Mouse (Mus musculus): Measurements from ENCODE around the gene Vmn1r17. TPM values are rescaled to one million over a fixed set of nuclear protein-coding genes. Genes with fewer than 3 reads are reported as not detected.
"Not testable (repeated sequence)": the region's sequence is repeated elsewhere in the genome, so short reads cannot be mapped to it uniquely, and the experiment has no call there.

The Vmn1r17 gene
- total RNA-seq (2012; rRNA removed) (not detected in 2 replicates), polyA plus RNA-seq (2012; ENCODE audit: insufficient read depth in 1 of 2, insufficient read length in 2 of 2, low read depth in 1 of 2, low replicate concordance in 2 of 2, missing spikeins in 1 of 2) (not detected)

DNA sequence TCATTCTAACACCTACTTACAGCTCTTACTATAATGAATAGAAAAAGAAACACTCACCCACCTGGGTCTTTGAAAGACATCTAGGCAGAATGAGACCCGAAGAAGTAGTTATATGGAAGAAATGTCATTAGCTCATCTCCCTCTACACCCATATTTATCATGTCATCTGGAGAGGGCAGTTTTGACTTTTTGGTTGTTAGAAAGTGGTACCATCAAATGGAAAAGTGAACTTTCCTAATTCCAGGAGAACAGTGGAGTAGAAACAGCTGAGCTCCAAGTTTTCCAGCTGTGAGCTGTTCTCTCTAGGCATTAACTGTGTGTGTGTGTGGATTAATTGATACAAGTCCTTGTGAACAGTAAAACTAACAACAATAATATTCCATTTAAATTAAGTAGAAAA is at the start of gene Vmn1r17:
TSS of gene Vmn1r17 (minus strand) at position 101 of the 400 bp plus-strand sequence.
- DNase-seq (ENCODE audit: low read depth, low spot score) = no peak
- no peak for TF ChIP-seq MYC (IDR thresholded peaks at IDR 0.05; ENCODE audit: low read depth, low read length)
- TF ChIP-seq POLR2A (IDR thresholded peaks at IDR 0.05; ENCODE audit: control insufficient read depth in 1 of 2, insufficient read depth in 1 of 2, low read depth in 1 of 2, low read length in 2 of 2, poor library complexity in 1 of 2) = no peak
- TF ChIP-seq MAZ (IDR thresholded peaks at IDR 0.05; ENCODE audit: low read depth, low read length) = no peak
- TF ChIP-seq RAD21 (IDR thresholded peaks at IDR 0.05; ENCODE audit: low read depth, low read length) = no peak
- TF ChIP-seq POLR2AphosphoS5 (IDR thresholded peaks at IDR 0.05; ENCODE audit: borderline replicate concordance, low read depth, low read length) = no peak
- TF ChIP-seq NRF1 (IDR thresholded peaks at IDR 0.05; ENCODE audit: insufficient read depth, low read depth, low read length, poor library complexity, severe bottlenecking) = no peak
- no peaks in the 10 kb centered on the region for H3K4me1 ChIP-seq (ENCODE audit: control insufficient read depth in 1 of 2, insufficient read depth in 2 of 2, low read length in 2 of 2)
- H3K36me3 ChIP-seq (ENCODE audit: control insufficient read depth in 1 of 2, insufficient read depth in 2 of 2, low read length in 2 of 2) = no peaks in the 10 kb centered on the region
- H3K27me3 ChIP-seq (ENCODE audit: control insufficient read depth in 1 of 2, insufficient read depth in 2 of 2, low read length in 2 of 2) = no peaks in the 10 kb centered on the region
- H3K9me3 ChIP-seq (replicated peaks; ENCODE audit: insufficient read depth, low read length) = no peaks in the 10 kb centered on the region
- no peak within 1 kb of the TSS for H3K9ac ChIP-seq (ENCODE audit: control insufficient read depth, low read depth, low read length, poor library complexity, severe bottlenecking)
- no peak within 1 kb of the TSS for H3K27ac ChIP-seq (ENCODE audit: control insufficient read depth, low read depth, low read length)
- H3K79me2 ChIP-seq (ENCODE audit: control insufficient read depth, insufficient read depth, low read length, poor library complexity) = no peaks in the 10 kb centered on the region
- no peak within 1 kb of the TSS for H3K4me3 ChIP-seq (ENCODE audit: control insufficient read depth in 1 of 2, insufficient read depth in 1 of 2, low read depth in 2 of 2, low read length in 2 of 2)

- not testable (repeated sequence) for H3K9me3 ChIP-seq (replicated peaks; ENCODE audit: insufficient read depth, low read length); H3K4me1 ChIP-seq (ENCODE audit: control insufficient read depth in 1 of 2, insufficient read depth in 2 of 2, low read length in 2 of 2); H3K36me3 ChIP-seq (ENCODE audit: control insufficient read depth in 1 of 2, insufficient read depth in 2 of 2, low read length in 2 of 2); H3K27ac ChIP-seq (ENCODE audit: control insufficient read depth, low read depth, low read length); H3K27me3 ChIP-seq (ENCODE audit: control insufficient read depth in 1 of 2, insufficient read depth in 2 of 2, low read length in 2 of 2); H3K9ac ChIP-seq (ENCODE audit: control insufficient read depth, low read depth, low read length, poor library complexity, severe bottlenecking); H3K4me3 ChIP-seq (ENCODE audit: control insufficient read depth in 1 of 2, insufficient read depth in 1 of 2, low read depth in 2 of 2, low read length in 2 of 2); H3K79me2 ChIP-seq (ENCODE audit: control insufficient read depth, insufficient read depth, low read length, poor library complexity); DNase-seq (ENCODE audit: low read depth, low spot score)
Observed at GRCm38 (mm10) chr6:57403480-57403879, 40.0 kb upstream of the Vmn1r17 start, which contains the start of gene Vmn1r19. Gene Vmn1r19 (plus strand): TSS chr6:57403780.

DNA sequence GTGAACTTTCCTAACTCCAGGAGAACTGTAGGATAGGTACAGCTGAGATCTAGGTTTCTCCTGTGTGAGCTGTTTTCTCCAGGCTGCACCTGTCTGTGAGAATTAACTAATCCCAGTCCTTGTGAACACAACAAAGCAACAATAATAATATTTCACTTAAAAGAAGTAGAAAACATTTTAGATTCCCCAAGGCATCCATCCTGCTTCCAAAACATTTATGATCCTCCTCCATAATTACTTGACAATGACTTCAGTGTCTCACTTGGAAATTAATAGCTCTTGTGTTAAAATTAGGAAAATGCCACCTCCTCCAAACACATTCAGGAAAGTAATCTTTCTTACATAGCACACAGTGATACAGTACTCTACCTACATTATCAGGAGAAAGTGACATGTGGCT is 32.2 kb upstream of the Vmn1r17 start, which contains the start of gene Vmn1r18:
TSS of gene Vmn1r18 (minus strand) at position 101 of the 400 bp plus-strand sequence.
- H3K4me1 ChIP-seq (ENCODE audit: control insufficient read depth in 1 of 2, insufficient read depth in 2 of 2, low read length in 2 of 2) = no peaks in the 10 kb centered on the region
- TF ChIP-seq BHLHE40 (IDR thresholded peaks at IDR 0.05; ENCODE audit: borderline replicate concordance, low read depth, low read length) (no peak), POLR2A (IDR thresholded peaks at IDR 0.05; ENCODE audit: control insufficient read depth in 1 of 2, insufficient read depth in 1 of 2, low read depth in 1 of 2, low read length in 2 of 2, poor library complexity in 1 of 2) (no peak)
- H3K79me2 ChIP-seq (ENCODE audit: control insufficient read depth, insufficient read depth, low read length, poor library complexity) = no peaks in the 10 kb centered on the region
- H3K9ac ChIP-seq (ENCODE audit: control insufficient read depth, low read depth, low read length, poor library complexity, severe bottlenecking) = no peak within 1 kb of the TSS
- H3K4me3 ChIP-seq (ENCODE audit: control insufficient read depth in 1 of 2, insufficient read depth in 1 of 2, low read depth in 2 of 2, low read length in 2 of 2) = no peak within 1 kb of the TSS
- no peak for DNase-seq (ENCODE audit: low read depth, low spot score)
- no peaks in the 10 kb centered on the region for H3K9me3 ChIP-seq (replicated peaks; ENCODE audit: insufficient read depth, low read length)
- H3K27me3 ChIP-seq (ENCODE audit: control insufficient read depth in 1 of 2, insufficient read depth in 2 of 2, low read length in 2 of 2) = no peaks in the 10 kb centered on the region
- H3K36me3 ChIP-seq (ENCODE audit: control insufficient read depth in 1 of 2, insufficient read depth in 2 of 2, low read length in 2 of 2) = no peaks in the 10 kb centered on the region
- H3K27ac ChIP-seq (ENCODE audit: control insufficient read depth, low read depth, low read length) = no peak within 1 kb of the TSS

- no peak for TF ChIP-seq TAL1 (IDR thresholded peaks at IDR 0.05; ENCODE audit: low read length)
- TF ChIP-seq POLR2A (IDR thresholded peaks at IDR 0.05; ENCODE audit: control insufficient read depth in 1 of 2, insufficient read depth in 1 of 2, low read depth in 1 of 2, low read length in 2 of 2, poor library complexity in 1 of 2) = no peak
- no peak for TF ChIP-seq NRF1 (IDR thresholded peaks at IDR 0.05; ENCODE audit: insufficient read depth, low read depth, low read length, poor library complexity, severe bottlenecking)
- no peak for TF ChIP-seq USF2 (IDR thresholded peaks at IDR 0.05; ENCODE audit: borderline replicate concordance in 1 of 2, insufficient read depth in 1 of 2, low read depth in 1 of 2, low read length in 2 of 2)
- no peak for TF ChIP-seq ELF1 (IDR thresholded peaks at IDR 0.05; ENCODE audit: low read depth, low read length)
- TF ChIP-seq MAZ (IDR thresholded peaks at IDR 0.05; ENCODE audit: low read depth, low read length) = no peak
- no peak for TF ChIP-seq E2F4 (IDR thresholded peaks at IDR 0.05; ENCODE audit: borderline replicate concordance, low read depth, low read length)
- TF ChIP-seq NELFE (IDR thresholded peaks at IDR 0.05; ENCODE audit: low read depth, low read length) = no peak
- no peak for TF ChIP-seq USF1 (IDR thresholded peaks at IDR 0.05; ENCODE audit: low read depth, low read length)
- TF ChIP-seq BHLHE40 (IDR thresholded peaks at IDR 0.05; ENCODE audit: borderline replicate concordance, low read depth, low read length) = no peak
- TF ChIP-seq POLR2AphosphoS5 (IDR thresholded peaks at IDR 0.05; ENCODE audit: borderline replicate concordance, low read depth, low read length) = no peak
- TF ChIP-seq ZKSCAN1 (IDR thresholded peaks at IDR 0.05; ENCODE audit: low read depth, low read length) = no peak
- H3K27ac ChIP-seq (ENCODE audit: control insufficient read depth, low read depth, low read length) = no peak overlapping the region
- DNase-seq (ENCODE audit: low read depth, low spot score) = no peak
- no peaks in the 10 kb centered on the region for H3K79me2 ChIP-seq (ENCODE audit: control insufficient read depth, insufficient read depth, low read length, poor library complexity)
- H3K4me3 ChIP-seq (ENCODE audit: control insufficient read depth in 1 of 2, insufficient read depth in 1 of 2, low read depth in 2 of 2, low read length in 2 of 2) = no peak overlapping the region
- no peak overlapping the region for H3K9ac ChIP-seq (ENCODE audit: control insufficient read depth, low read depth, low read length, poor library complexity, severe bottlenecking)
- H3K4me1 ChIP-seq (ENCODE audit: control insufficient read depth in 1 of 2, insufficient read depth in 2 of 2, low read length in 2 of 2) = no peaks in the 10 kb centered on the region
- H3K9me3 ChIP-seq (replicated peaks; ENCODE audit: insufficient read depth, low read length) = no peaks in the 10 kb centered on the region
- H3K36me3 ChIP-seq (ENCODE audit: control insufficient read depth in 1 of 2, insufficient read depth in 2 of 2, low read length in 2 of 2) = no peaks in the 10 kb centered on the region
- no peaks in the 10 kb centered on the region for H3K27me3 ChIP-seq (ENCODE audit: control insufficient read depth in 1 of 2, insufficient read depth in 2 of 2, low read length in 2 of 2)
Observed at GRCm38 (mm10) chr6:57367496-57367895, 4.0 kb upstream of the Vmn1r17 start.

Data from MEL (cell line).